Mouse (Mus musculus) E14TG2a.4 (cell line): ENCODE results near the gene Hmx2.

Experiments
- CTCF ChIP-seq: conservative IDR thresholded peaks from 2 replicates; pipeline ENCODE4 v1.5.1; 2014; ENCODE audit warnings: low read length
- NANOG ChIP-seq: IDR thresholded peaks from 2 replicates; pipeline ENCODE4 v1.6.1; 2014; ENCODE audit warnings: borderline replicate concordance, low read length, mixed read lengths

GRCm38 (mm10) chr7:131539979-131540378 lies 8.6 kb upstream of the Hmx2 start:
- TF ChIP-seq CTCF = peak; percentile 89
- no peak for TF ChIP-seq NANOG
